Mouse (Mus musculus): ENCODE measurements around the gene Zfp672.
"Not testable (repeated sequence)": the region's sequence is repeated elsewhere in the genome, so short reads cannot be mapped to it uniquely, and the experiment has no call there.

Zfp672 gene

GRCm38 (mm10) chr11:58330276-58331148 lies at the start of gene Zfp672, which contains the start of gene Sh3bp5l:
Zfp672 (minus strand) TSS chr11:58330339.
Sh3bp5l (plus strand) TSS chr11:58330724.
- peak; percentile 84 to 88 for DNase-seq (ENCODE audit: low spot score in 2 of 2)

- no peak for DNase-seq (ENCODE audit: low spot score in 2 of 2)
Observed at GRCm38 (mm10) chr11:58379516-58379915, 49.4 kb upstream of the Zfp672 start.

- DNase-seq (ENCODE audit: low spot score in 2 of 2), result no peak
Observed at GRCm38 (mm10) chr11:58378763-58379278, 48.7 kb upstream of the Zfp672 start, which contains the start of gene Lypd8. Lypd8 (plus strand) TSS chr11:58379043.

- DNase-seq (ENCODE audit: low spot score in 2 of 2), result no peak
Observed at GRCm38 (mm10) chr11:58377686-58378085, 47.5 kb upstream of the Zfp672 start.

- no peak for DNase-seq (ENCODE audit: low spot score in 2 of 2)
Observed at GRCm38 (mm10) chr11:58377273-58377672, 47.1 kb upstream of the Zfp672 start.

GRCm38 (mm10) chr11:58366191-58366590 lies 36.1 kb upstream of the Zfp672 start:
- not testable (repeated sequence) for DNase-seq (ENCODE audit: low spot score in 2 of 2)

GRCm38 (mm10) chr11:58364454-58364853 lies 34.3 kb upstream of the Zfp672 start:
- DNase-seq (ENCODE audit: low spot score in 2 of 2), result no peak

GRCm38 (mm10) chr11:58362562-58362961 lies 32.4 kb upstream of the Zfp672 start:
- DNase-seq (ENCODE audit: low spot score in 2 of 2), result not testable (repeated sequence)

- no peak for DNase-seq (ENCODE audit: low spot score in 2 of 2)
Observed at GRCm38 (mm10) chr11:58357844-58358534, 27.9 kb upstream of the Zfp672 start.

- no peak for DNase-seq (ENCODE audit: low spot score in 2 of 2)
Observed at GRCm38 (mm10) chr11:58357042-58357441, 26.9 kb upstream of the Zfp672 start.

- DNase-seq (ENCODE audit: low spot score in 2 of 2), result no peak
Observed at GRCm38 (mm10) chr11:58354927-58355326, 24.8 kb upstream of the Zfp672 start.

GRCm38 (mm10) chr11:58354476-58354875 lies 24.3 kb upstream of the Zfp672 start:
- DNase-seq (ENCODE audit: low spot score in 2 of 2), result no peak

GRCm38 (mm10) chr11:58353709-58354108 lies 23.6 kb upstream of the Zfp672 start:
- DNase-seq (ENCODE audit: low spot score in 2 of 2), result no peak

- DNase-seq (ENCODE audit: low spot score in 2 of 2), result no peak
Observed at GRCm38 (mm10) chr11:58352681-58353548, 22.8 kb upstream of the Zfp672 start.

- DNase-seq (ENCODE audit: low spot score in 2 of 2), result no peak
Observed at GRCm38 (mm10) chr11:58351179-58351578, 21.0 kb upstream of the Zfp672 start.

- no peak for DNase-seq (ENCODE audit: low spot score in 2 of 2)
Observed at GRCm38 (mm10) chr11:58350628-58351027, 20.5 kb upstream of the Zfp672 start.

GRCm38 (mm10) chr11:58346745-58347144 lies 16.6 kb upstream of the Zfp672 start:
- DNase-seq (ENCODE audit: low spot score in 2 of 2), result no peak

GRCm38 (mm10) chr11:58334746-58335145 lies 4.6 kb upstream of the Zfp672 start:
- DNase-seq (ENCODE audit: low spot score in 2 of 2), result no peak

- no peak for DNase-seq (ENCODE audit: low spot score in 2 of 2)
Observed at GRCm38 (mm10) chr11:58331546-58331945, 1.4 kb upstream of the Zfp672 start.

- no peak for DNase-seq (ENCODE audit: low spot score in 2 of 2)
Observed at GRCm38 (mm10) chr11:58331149-58331495, 983 bp upstream of the Zfp672 start.

- DNase-seq (ENCODE audit: low spot score in 2 of 2), result no peak
Observed at GRCm38 (mm10) chr11:58329906-58330275, 248 bp downstream of the Zfp672 start.

GRCm38 (mm10) chr11:58326781-58327180 lies 3.4 kb downstream of the Zfp672 start:
- DNase-seq (ENCODE audit: low spot score in 2 of 2), result no peak
